Mouse (Mus musculus) lung, adult 2 months (tissue): ENCODE measurements around the gene Gm5169.
"Not testable (repeated sequence)": the region's sequence is repeated elsewhere in the genome, so short reads cannot be mapped to it uniquely, and the experiment has no call there.

Source experiments
- CTCF ChIP-seq: fragments of 200-500 bp; IDR thresholded peaks from 2 replicates; pipeline ENCODE4 v1.5.1; 2011; ENCODE audit warnings: mild to moderate bottlenecking, low read length, control low read depth; ENCODE audit not compliant: insufficient read depth
- POLR2A ChIP-seq: fragments of 200-500 bp; IDR thresholded peaks from 2 replicates; pipeline ENCODE4 v1.6.1; 2011; ENCODE audit warnings: low read depth, mild to moderate bottlenecking, control low read depth, low read length, borderline replicate concordance; ENCODE audit errors: extremely low read depth

DNA sequence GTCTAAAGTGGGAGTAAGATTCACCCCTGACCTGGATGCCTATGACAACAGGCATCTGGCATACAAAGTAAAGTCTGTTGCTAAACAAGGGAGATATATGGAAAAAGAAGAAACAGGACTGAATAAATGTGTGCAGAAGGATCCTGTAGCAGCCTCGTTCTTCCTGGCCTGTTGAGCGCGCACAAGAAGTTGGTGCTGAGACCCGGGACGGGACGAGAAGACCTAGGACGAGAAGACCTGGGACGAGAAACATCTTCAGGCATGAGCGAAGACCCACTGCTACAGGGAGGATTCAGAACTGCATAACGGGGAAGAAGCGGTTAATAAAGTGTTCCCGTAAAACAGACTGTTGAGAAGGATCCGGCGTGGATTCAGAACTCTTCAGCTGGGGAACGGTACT lies 46.2 kb upstream of the Gm5169 start:
- not testable (repeated sequence) for TF ChIP-seq CTCF, POLR2A
